Mouse (Mus musculus) lung, postnatal 25 days (tissue): ENCODE data around the gene Slc38a2.

Experiments
- DNase-seq: peaks from one replicate; pipeline ENCODE4 v3.0.0; 2022; ENCODE audit warnings: low spot score

The Slc38a2 gene

GRCm38 (mm10) chr15:96699521-96700511 lies at the start of gene Slc38a2:
TSS of gene Slc38a2 (minus strand) at chr15:96699730.
- DNase-seq, result peak; percentile 94

- DNase-seq, result no peak
Measured at GRCm38 (mm10) chr15:96749101-96749500, 49.6 kb upstream of the Slc38a2 start.

- no peak for DNase-seq
Measured at GRCm38 (mm10) chr15:96747551-96747950, 48.0 kb upstream of the Slc38a2 start.

GRCm38 (mm10) chr15:96746986-96747385 lies 47.5 kb upstream of the Slc38a2 start:
- no peak for DNase-seq

GRCm38 (mm10) chr15:96745299-96745698 lies 45.8 kb upstream of the Slc38a2 start:
- no peak for DNase-seq

- no peak for DNase-seq
Measured at GRCm38 (mm10) chr15:96744882-96745296, 45.4 kb upstream of the Slc38a2 start.

- DNase-seq, result peak; percentile 53
Measured at GRCm38 (mm10) chr15:96744153-96744881, 44.8 kb upstream of the Slc38a2 start.

- DNase-seq, result peak; percentile 72
Measured at GRCm38 (mm10) chr15:96743257-96743656, 43.7 kb upstream of the Slc38a2 start.

- no peak for DNase-seq
Measured at GRCm38 (mm10) chr15:96742591-96743241, 43.2 kb upstream of the Slc38a2 start.

- no peak for DNase-seq
Measured at GRCm38 (mm10) chr15:96740865-96741561, 41.5 kb upstream of the Slc38a2 start.

- DNase-seq, result no peak
Measured at GRCm38 (mm10) chr15:96740091-96740490, 40.6 kb upstream of the Slc38a2 start.

GRCm38 (mm10) chr15:96736663-96737385 lies 37.3 kb upstream of the Slc38a2 start:
- no peak for DNase-seq

GRCm38 (mm10) chr15:96735562-96736160 lies 36.1 kb upstream of the Slc38a2 start:
- DNase-seq, result no peak

- DNase-seq, result no peak
Measured at GRCm38 (mm10) chr15:96734423-96734822, 34.9 kb upstream of the Slc38a2 start.

GRCm38 (mm10) chr15:96730416-96730815 lies 30.9 kb upstream of the Slc38a2 start:
- no peak for DNase-seq

- no peak for DNase-seq
Measured at GRCm38 (mm10) chr15:96729785-96730184, 30.3 kb upstream of the Slc38a2 start.

- DNase-seq, result no peak
Measured at GRCm38 (mm10) chr15:96728993-96729392, 29.5 kb upstream of the Slc38a2 start.

- DNase-seq, result no peak
Measured at GRCm38 (mm10) chr15:96728346-96728745, 28.8 kb upstream of the Slc38a2 start.

GRCm38 (mm10) chr15:96724506-96724905 lies 25.0 kb upstream of the Slc38a2 start:
- DNase-seq, result no peak

- no peak for DNase-seq
Measured at GRCm38 (mm10) chr15:96722228-96722627, 22.7 kb upstream of the Slc38a2 start.

GRCm38 (mm10) chr15:96720146-96720545 lies 20.6 kb upstream of the Slc38a2 start:
- DNase-seq, result no peak
